Mouse (Mus musculus) stomach, embryonic 16.5 days (tissue): Measurements from ENCODE around the gene Col2a1. TPM values are rescaled to one million over a fixed set of nuclear protein-coding genes. Genes with fewer than 3 reads are reported as not detected.

Source experiments
- ATAC-seq: fragments of 200-750 bp; cut with Nextera tagmentation; 2 replicates; pipeline ENCODE4 v1.8.0; 2017; ENCODE audit warnings: moderate number of reproducible peaks, moderate TSS enrichment; ENCODE audit not compliant: insufficient read depth, low FRiP score
- H3K27ac ChIP-seq: fragments of 300-500 bp; sonication (generic); 2 replicates; pipeline ENCODE4 v1.5.1; 2014; ENCODE audit warnings: low read length
- H3K27me3 ChIP-seq: fragments of 300-500 bp; sonication (generic); 2 replicates; pipeline ENCODE4 v1.6.1; 2014; ENCODE audit warnings: low read length, control low read depth, mixed read lengths; ENCODE audit not compliant: control insufficient read depth, insufficient read depth
- H3K36me3 ChIP-seq: fragments of 300-500 bp; sonication (generic); 2 replicates; pipeline ENCODE4 v1.6.1; 2014; ENCODE audit warnings: low read length; ENCODE audit not compliant: control insufficient read depth, insufficient read depth
- H3K4me1 ChIP-seq: fragments of 300-500 bp; sonication (generic); 2 replicates; pipeline ENCODE4 v1.6.1; 2014; ENCODE audit warnings: low read length, control low read depth, mixed read lengths; ENCODE audit not compliant: control insufficient read depth, insufficient read depth
- H3K4me2 ChIP-seq: fragments of 300-500 bp; sonication (generic); 2 replicates; pipeline ENCODE4 v1.6.1; 2014; ENCODE audit warnings: low read depth, low read length, mixed read lengths
- H3K4me3 ChIP-seq: fragments of 300-500 bp; sonication (generic); replicated peaks from 2 replicates; pipeline ENCODE4 v1.5.1; 2014; ENCODE audit warnings: mild to moderate bottlenecking, low read length
- H3K9ac ChIP-seq: fragments of 300-500 bp; sonication (generic); 2 replicates; pipeline ENCODE4 v1.6.1; 2014; ENCODE audit warnings: low read length
- H3K9me3 ChIP-seq: fragments of 300-500 bp; sonication (generic); replicated peaks from 2 replicates; pipeline ENCODE4 v1.6.1; 2016; ENCODE audit warnings: low read length, control low read depth; ENCODE audit not compliant: control insufficient read depth
- WGBS: fragments of 180-500 bp; shearing (Covaris S2); extraction: QIAGEN DNeasy Blood & Tissue Kit; methylation state at CpG from one replicate; pipeline ENCODE4 v1.1.7; 2014; 5-methylcytosine and 5-hydroxymethylcytosine counted together
- polyA plus RNA-seq: library from polyadenylated mRNA; unstranded; fragments of >200 nt; fragmentation: Nextera tagmentation; extraction: Ambion mirVana; gene quantifications from 2 replicates; pipeline ENCODE4 v1.2.1, GENCODE M21; 2015

Gene Col2a1
- polyA plus RNA-seq, 1 experiment from 2014 or later: 0.85 TPM

DNA sequence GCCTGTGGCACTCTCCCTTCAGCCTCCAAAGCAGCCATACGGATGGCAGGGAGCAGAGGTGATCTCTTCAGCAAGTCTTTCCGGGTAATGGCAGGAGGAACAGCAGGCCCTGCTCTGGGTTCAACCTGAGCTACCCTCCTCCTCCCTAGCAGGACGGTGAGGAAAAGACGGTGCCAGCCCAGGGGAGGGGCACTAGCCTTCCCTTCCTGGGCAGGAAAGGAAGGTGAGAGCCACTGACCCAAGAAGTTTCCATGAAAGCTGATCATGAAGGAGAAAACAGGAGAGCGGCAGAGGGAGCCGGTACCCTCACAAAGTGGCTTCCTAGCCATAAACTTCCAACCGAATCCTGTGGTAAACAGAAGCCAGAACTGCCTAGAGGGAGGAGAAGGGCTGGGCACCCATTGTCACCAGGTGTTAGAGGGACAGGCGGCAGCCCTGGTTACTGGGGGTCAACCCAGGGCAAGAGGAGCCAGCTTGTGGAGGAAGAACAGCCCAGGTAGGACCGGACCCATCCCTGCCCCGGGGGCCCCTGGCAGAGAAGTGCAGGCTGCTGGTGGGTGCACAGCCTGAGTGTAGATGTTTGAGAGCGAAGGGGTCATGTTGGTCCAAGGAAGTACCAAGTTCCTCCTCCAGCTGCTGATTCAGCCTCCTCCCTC, 59.4 kb downstream of the Col2a1 start:
- no peak overlapping the region for H3K4me2 ChIP-seq
- no peaks in the 10 kb centered on the region for H3K4me1 ChIP-seq
- H3K4me3 ChIP-seq: no peak overlapping the region
- H3K9me3 ChIP-seq: no peaks in the 10 kb centered on the region
- H3K27me3 ChIP-seq: no peaks in the 10 kb centered on the region
- H3K27ac ChIP-seq: no peak overlapping the region
- no peaks in the 10 kb centered on the region for H3K36me3 ChIP-seq
- WGBS: 66% methylated on average over 11 of the region's 11 CpGs
- no peak; the same call in 1 of the 2 replicates for ATAC-seq
- no peak overlapping the region for H3K9ac ChIP-seq

DNA sequence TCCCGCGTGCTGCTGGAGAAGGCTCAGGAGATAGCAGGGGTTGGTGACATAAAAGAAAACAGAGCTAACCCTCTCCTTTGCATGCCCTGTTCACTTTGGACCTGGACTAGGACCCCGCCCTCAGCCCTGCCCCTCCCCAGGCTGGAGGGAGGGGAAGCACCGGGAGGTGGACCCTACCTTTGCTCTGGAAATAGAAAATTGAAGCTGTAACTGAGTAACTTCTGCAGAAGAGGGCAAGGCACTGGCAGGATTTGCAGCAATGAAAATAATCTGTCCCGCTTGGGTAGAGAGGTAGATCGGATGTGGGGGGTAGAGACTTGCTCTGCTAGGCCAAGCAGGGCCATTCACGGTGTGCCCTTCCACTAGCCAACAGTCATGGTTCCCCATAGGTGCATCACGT, 61.1 kb downstream of the Col2a1 start:
- Histone ChIP-seq H3K4me3 (no peak overlapping the region), H3K36me3 (no peaks in the 10 kb centered on the region), H3K4me2 (no peak overlapping the region), H3K9ac (no peak overlapping the region), H3K9me3 (no peaks in the 10 kb centered on the region), H3K27ac (no peak overlapping the region), H3K27me3 (no peaks in the 10 kb centered on the region), H3K4me1 (no peaks in the 10 kb centered on the region)
- no peak for ATAC-seq
- WGBS: 79% methylated on average over 8 of the region's 8 CpGs

DNA sequence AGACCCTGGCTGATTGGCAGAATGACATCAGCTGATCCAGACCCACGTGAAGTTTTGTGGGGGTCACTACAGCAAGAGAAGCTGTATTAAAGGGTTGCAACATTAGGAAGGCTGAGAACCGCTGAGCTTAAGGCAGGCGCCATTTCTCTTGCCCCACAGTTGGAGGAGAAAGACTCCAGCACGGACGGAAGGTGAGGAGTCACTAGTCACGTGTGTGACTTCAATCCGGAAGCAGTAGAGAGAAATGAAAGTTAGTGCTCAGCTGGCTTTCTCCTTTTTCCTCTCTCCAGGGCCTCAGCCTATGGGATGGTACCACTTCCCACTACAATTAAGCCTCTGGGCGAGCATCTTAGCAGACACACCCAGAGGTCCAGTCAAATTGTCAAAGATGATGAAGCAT, 62.0 kb downstream of the Col2a1 start:
- Histone ChIP-seq H3K36me3 (no peaks in the 10 kb centered on the region), H3K9ac (no peak overlapping the region), H3K4me3 (no peak overlapping the region), H3K27ac (no peak overlapping the region), H3K27me3 (no peaks in the 10 kb centered on the region), H3K4me1 (no peaks in the 10 kb centered on the region), H3K4me2 (no peak overlapping the region), H3K9me3 (no peaks in the 10 kb centered on the region)
- ATAC-seq: no peak
- 81% methylated on average over 8 of the region's 8 CpGs for WGBS

DNA sequence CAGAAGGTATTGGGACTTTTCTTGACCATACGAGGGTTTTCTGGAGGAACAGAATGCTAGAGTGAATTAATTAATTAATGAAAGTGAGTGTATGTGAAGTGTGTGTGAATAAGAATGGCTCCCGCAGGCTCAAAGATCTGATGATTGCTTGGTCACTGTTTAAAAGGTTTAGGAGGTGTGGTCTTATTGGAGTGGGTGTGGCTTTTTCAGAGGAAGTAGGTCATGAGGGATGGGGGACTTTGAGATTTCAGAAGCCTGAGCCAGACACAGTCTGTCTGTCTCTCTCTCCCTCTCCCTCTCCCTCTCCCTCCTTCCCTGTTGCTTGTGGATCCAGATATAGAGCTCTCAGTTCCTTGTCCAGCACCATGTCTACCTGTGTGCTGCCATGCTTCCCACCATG, 63.2 kb downstream of the Col2a1 start:
- whole genome bisulfite sequencing: 77% methylated on average over 2 of the region's 2 CpGs
- no peak overlapping the region for H3K9ac ChIP-seq
- H3K4me3 ChIP-seq: no peak overlapping the region
- H3K4me1 ChIP-seq: no peaks in the 10 kb centered on the region
- ATAC-seq: no peak
- no peaks in the 10 kb centered on the region for H3K36me3 ChIP-seq
- H3K9me3 ChIP-seq: no peaks in the 10 kb centered on the region
- H3K27me3 ChIP-seq: no peaks in the 10 kb centered on the region
- no peak overlapping the region for H3K4me2 ChIP-seq
- H3K27ac ChIP-seq: no peak overlapping the region

DNA sequence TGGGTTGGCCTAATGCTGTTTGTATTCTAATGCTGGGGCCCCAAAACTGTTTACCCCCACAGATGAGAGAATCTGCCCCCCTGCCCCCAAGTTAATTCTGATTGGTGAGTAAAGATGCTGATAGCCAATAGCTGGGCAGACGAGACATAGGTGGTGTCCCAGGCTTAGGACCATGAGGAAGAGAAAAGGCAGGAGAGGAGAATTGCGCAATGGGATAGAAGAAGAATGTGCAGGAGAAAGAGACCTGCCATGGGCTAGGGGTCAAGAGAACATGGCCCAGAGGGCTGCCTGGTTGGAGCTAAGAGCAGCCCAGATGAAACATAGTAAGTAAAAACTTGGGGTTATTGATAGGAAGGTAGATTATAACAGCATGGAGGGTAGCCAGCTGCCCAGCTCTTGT, 64.4 kb downstream of the Col2a1 start:
- no peak for ATAC-seq
- WGBS: 81% methylated on average over 2 of the region's 2 CpGs
- Histone ChIP-seq H3K9me3 (no peaks in the 10 kb centered on the region), H3K36me3 (no peaks in the 10 kb centered on the region), H3K9ac (no peak overlapping the region), H3K4me2 (no peak overlapping the region), H3K4me1 (no peaks in the 10 kb centered on the region), H3K27me3 (no peaks in the 10 kb centered on the region), H3K27ac (no peak overlapping the region), H3K4me3 (no peak overlapping the region)

DNA sequence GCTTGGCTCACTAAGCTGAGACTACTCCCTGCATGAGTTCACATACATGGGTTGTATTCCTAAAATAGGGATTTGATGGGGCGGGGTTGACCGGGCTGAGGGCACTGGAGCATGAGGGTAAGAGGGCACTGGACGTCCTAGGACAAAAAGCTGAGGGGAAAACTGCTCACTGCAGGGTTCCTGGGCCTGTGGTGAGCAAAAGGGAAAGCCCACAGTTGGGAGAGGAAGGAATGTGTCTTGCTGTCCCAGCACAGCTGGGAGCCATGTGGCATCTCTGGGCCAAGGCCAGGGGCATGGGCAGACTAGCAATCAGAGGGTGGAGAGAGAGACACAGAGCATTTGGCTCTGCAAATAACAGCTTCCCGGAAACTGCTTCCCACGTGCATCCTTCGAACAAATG, 65.9 kb downstream of the Col2a1 start:
- Histone ChIP-seq H3K36me3 (no peaks in the 10 kb centered on the region), H3K4me3 (no peak overlapping the region), H3K9me3 (no peaks in the 10 kb centered on the region), H3K27ac (no peak overlapping the region), H3K27me3 (no peaks in the 10 kb centered on the region), H3K4me2 (no peak overlapping the region), H3K9ac (no peak overlapping the region), H3K4me1 (no peaks in the 10 kb centered on the region)
- WGBS: 67% methylated on average over 6 of the region's 6 CpGs
- ATAC-seq: no peak

DNA sequence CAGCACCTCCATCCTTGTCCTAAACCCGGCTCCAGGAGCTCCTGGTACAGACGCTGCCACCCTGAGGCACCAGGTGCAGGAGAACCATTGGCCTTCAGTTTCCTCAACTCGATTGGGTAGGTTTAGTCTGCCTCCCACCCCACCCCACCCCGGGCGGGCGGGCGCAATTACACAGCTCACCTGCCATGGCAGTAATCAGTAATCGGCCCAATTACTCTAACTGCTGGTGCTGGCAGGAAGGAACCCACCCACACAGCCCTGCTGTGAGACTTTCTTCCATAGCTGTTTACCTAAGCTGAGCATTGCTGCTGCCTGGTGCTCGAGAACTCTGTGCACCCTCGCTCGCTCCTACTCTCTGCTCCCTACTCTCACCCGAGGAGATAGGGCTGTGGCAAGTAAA, 72.1 kb downstream of the Col2a1 start:
- ATAC-seq: no peak
- no peaks in the 10 kb centered on the region; the same call in 1 of the 2 replicates for H3K4me1 ChIP-seq
- H3K4me3 ChIP-seq: no peak overlapping the region
- H3K36me3 ChIP-seq: no peaks in the 10 kb centered on the region
- H3K4me2 ChIP-seq: no peak overlapping the region
- WGBS: 82% methylated on average over 12 of the region's 12 CpGs
- no peak overlapping the region for H3K27ac ChIP-seq
- H3K27me3 ChIP-seq: no peaks in the 10 kb centered on the region
- H3K9ac ChIP-seq: no peak overlapping the region
- no peaks in the 10 kb centered on the region for H3K9me3 ChIP-seq

DNA sequence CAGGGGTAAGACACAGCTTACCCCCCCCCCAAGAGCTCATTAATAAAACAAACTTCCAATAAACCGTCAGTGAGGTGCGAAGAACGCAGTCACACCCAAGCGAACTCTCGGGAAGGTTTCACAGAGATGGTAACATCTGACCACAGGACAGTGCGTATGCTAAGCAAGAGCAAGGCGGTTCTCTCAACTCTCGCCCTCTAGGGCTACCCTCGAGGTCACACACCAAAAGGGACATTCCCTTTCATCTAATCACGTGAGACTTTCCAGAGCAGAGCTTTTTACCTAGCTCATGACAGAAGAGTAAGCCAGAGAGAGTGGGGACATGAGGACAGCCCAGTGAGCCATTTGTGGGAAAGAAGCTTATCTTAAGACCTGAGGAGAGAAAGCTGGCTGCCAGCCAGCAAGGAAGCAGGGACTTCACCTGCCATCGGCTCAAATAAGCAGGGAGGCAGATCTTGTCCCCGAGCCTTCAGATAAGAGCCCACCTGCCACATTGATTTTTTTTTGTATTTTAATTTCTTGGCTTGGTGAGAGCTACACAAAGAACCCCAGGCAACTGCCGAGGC, 75.2 kb downstream of the Col2a1 start:
- 36% methylated on average over 13 of the region's 13 CpGs for WGBS
- H3K4me2 ChIP-seq: no peak overlapping the region

DNA sequence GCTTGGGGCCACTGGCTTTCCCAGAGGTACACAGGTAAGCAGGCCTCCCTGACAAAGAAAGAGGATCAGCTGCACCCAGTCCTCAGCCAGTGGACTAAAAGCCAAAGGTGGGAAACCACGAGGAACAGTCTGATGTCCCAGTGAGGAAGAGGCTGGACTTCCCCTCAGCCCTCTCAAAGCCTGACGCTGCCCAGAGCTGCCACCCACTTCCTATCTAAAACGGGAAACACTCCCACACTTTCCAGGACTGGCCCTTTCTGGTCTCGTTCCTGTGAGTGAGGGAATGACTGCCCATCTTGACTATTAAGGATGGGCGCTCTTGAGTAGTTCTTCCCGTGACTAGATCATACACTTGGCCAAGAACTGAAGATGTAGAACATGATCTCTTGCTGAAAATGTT, 76.7 kb downstream of the Col2a1 start:
- ATAC-seq: no peak
- H3K27ac ChIP-seq: no peak overlapping the region

More for the DNA sequence above, 75.2 kb downstream of the Col2a1 start:
- H3K4me1 ChIP-seq: no peaks in the 10 kb centered on the region; the same call in 1 of the 2 replicates
- no peak overlapping the region for H3K4me3 ChIP-seq
- no peak overlapping the region for H3K9ac ChIP-seq
- no peaks in the 10 kb centered on the region for H3K9me3 ChIP-seq
- H3K27ac ChIP-seq: no peak overlapping the region
- H3K27me3 ChIP-seq: no peaks in the 10 kb centered on the region
- no peaks in the 10 kb centered on the region for H3K36me3 ChIP-seq
- no peak for ATAC-seq

More for the DNA sequence above, 76.7 kb downstream of the Col2a1 start:
- Histone ChIP-seq H3K4me3 (no peak overlapping the region), H3K9ac (no peak overlapping the region), H3K4me2 (no peak overlapping the region), H3K4me1 (no peaks in the 10 kb centered on the region; the same call in 1 of the 2 replicates), H3K36me3 (no peaks in the 10 kb centered on the region), H3K9me3 (no peaks in the 10 kb centered on the region), H3K27me3 (no peaks in the 10 kb centered on the region)
- 47% methylated on average over 6 of the region's 6 CpGs for WGBS
